Mouse (Mus musculus) heart, postnatal 0 days (tissue): Measurements from ENCODE around the gene Xpnpep1. TPM values are rescaled to one million over a fixed set of nuclear protein-coding genes. Genes with fewer than 3 reads are reported as not detected.

Source experiments
- ATAC-seq: fragments of 200-750 bp; cut with Nextera tagmentation; 2 replicates; pipeline ENCODE4 v1.8.0; 2017; ENCODE audit warnings: low read depth, moderate number of reproducible peaks, moderate library complexity; ENCODE audit not compliant: insufficient read depth
- DNase-seq: peaks from one replicate; pipeline ENCODE4 v3.0.0-alpha.2; 2016; ENCODE audit warnings: low spot score
- H3K27ac ChIP-seq: fragments of 300-500 bp; sonication (generic); 2 replicates; pipeline ENCODE4 v1.5.1; 2014; ENCODE audit warnings: low read depth, mild to moderate bottlenecking
- H3K27me3 ChIP-seq: fragments of 300-500 bp; sonication (generic); 2 replicates; pipeline ENCODE4 v1.6.1; 2014; ENCODE audit warnings: low read length, mixed read lengths; ENCODE audit not compliant: control insufficient read depth, insufficient read depth
- H3K36me3 ChIP-seq: fragments of 300-500 bp; sonication (generic); replicated peaks from 2 replicates; pipeline ENCODE4 v1.6.1; 2014; ENCODE audit warnings: low read length, mixed read lengths; ENCODE audit not compliant: control insufficient read depth, insufficient read depth
- H3K4me1 ChIP-seq: fragments of 300-500 bp; sonication (generic); 2 replicates; pipeline ENCODE4 v1.6.1; 2014; ENCODE audit warnings: antibody characterized with exemption; ENCODE audit not compliant: control insufficient read depth, insufficient read depth
- H3K4me2 ChIP-seq: fragments of 300-500 bp; sonication (generic); 2 replicates; pipeline ENCODE4 v1.6.1; 2014; ENCODE audit warnings: low read depth, mild to moderate bottlenecking, low read length, moderate library complexity
- H3K4me3 ChIP-seq: fragments of 300-500 bp; sonication (generic); 2 replicates; pipeline ENCODE4 v1.5.1; 2014; ENCODE audit warnings: low read depth, low read length
- H3K9ac ChIP-seq: fragments of 300-500 bp; sonication (generic); replicated peaks from 2 replicates; pipeline ENCODE4 v1.6.1; 2014; ENCODE audit warnings: low read depth, low read length, mixed read lengths
- H3K9me3 ChIP-seq: fragments of 300-500 bp; sonication (generic); replicated peaks from 2 replicates; pipeline ENCODE4 v1.6.1; 2016; ENCODE audit warnings: low read length; ENCODE audit not compliant: control insufficient read depth
- CTCF ChIP-seq: IDR thresholded peaks from 2 replicates; pipeline ENCODE4 v1.5.1; 2016; ENCODE audit warnings: antibody characterized with exemption, control low read depth, low read depth
- EP300 ChIP-seq: IDR thresholded peaks from 2 replicates; pipeline ENCODE4 v1.6.1; 2016; ENCODE audit warnings: antibody characterized with exemption, low read depth
- WGBS: fragments of 180-500 bp; shearing (Covaris S2); extraction: QIAGEN DNeasy Blood & Tissue Kit; methylation state at CpG from one replicate; pipeline ENCODE4 v1.1.7; 2014; 5-methylcytosine and 5-hydroxymethylcytosine counted together
- polyA plus RNA-seq: library from polyadenylated mRNA; unstranded; fragments of >200 nt; fragmentation: Nextera tagmentation; extraction: Ambion mirVana; gene quantifications from 2 replicates; pipeline ENCODE4 v1.2.1, GENCODE M21; 2015
- total RNA-seq: library from RNA; depleted of rRNA; stranded (reverse); fragments of >200 nt; gene quantifications from 2 replicates; pipeline ENCODE4 v1.2.3, GENCODE M21; 2014; ENCODE audit warnings: low replicate concordance

The Xpnpep1 gene
- total and polyA plus RNA-seq, 2 experiments from 2014 or later = 107 to 119 TPM

DNA sequence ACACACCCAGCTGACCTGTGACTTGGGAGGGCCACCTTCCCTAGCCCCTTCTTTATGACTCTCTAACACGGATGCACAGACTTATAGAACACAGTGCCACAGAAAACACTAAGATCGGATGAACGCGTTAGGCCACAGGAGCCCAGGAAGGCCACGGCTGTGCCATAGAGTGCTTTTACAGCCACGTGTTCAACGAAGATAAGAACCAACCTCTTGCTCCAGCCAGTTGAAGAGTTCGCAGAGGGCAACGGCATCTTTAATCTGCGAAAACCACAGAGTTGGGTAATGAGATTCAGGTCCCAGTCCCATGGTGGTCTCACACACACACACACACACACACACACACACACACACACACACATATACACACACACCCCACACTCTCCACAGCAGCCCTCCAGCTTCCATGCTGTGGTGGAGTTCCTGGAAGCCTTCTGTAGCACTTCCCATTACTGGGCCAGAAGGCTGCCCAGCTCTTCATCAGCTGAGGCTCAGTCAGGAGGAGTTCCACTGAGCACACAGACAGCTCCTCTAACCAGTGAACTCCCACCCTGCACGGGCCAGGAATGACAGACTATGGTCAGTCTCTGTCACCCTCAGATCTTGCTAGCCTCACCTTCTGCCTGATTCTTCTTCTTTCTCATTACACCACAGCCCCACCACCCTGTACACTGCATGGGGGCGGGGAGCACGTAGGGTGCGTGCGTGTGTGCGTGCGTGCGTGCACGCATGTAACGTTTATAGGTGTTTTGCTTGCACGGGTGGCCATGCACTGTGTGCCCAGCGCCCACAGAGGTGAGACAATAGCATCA, 36.3 kb downstream of the Xpnpep1 start:
- Histone ChIP-seq H3K36me3 (peaks cover 87% of the 10 kb centered on the region), H3K27me3 (no peaks in the 10 kb centered on the region), H3K4me3 (no peak overlapping the region), H3K4me2 (no peak overlapping the region), H3K9me3 (no peaks in the 10 kb centered on the region), H3K27ac (no peak overlapping the region), H3K4me1 (peaks cover 21% of the 10 kb centered on the region), H3K9ac (no peak overlapping the region)
- no peak for ATAC-seq
- WGBS = 85% methylated on average over 22 of the region's 22 CpGs
- no peak for TF ChIP-seq EP300
- no peak for TF ChIP-seq CTCF
- no peak for DNase-seq

DNA sequence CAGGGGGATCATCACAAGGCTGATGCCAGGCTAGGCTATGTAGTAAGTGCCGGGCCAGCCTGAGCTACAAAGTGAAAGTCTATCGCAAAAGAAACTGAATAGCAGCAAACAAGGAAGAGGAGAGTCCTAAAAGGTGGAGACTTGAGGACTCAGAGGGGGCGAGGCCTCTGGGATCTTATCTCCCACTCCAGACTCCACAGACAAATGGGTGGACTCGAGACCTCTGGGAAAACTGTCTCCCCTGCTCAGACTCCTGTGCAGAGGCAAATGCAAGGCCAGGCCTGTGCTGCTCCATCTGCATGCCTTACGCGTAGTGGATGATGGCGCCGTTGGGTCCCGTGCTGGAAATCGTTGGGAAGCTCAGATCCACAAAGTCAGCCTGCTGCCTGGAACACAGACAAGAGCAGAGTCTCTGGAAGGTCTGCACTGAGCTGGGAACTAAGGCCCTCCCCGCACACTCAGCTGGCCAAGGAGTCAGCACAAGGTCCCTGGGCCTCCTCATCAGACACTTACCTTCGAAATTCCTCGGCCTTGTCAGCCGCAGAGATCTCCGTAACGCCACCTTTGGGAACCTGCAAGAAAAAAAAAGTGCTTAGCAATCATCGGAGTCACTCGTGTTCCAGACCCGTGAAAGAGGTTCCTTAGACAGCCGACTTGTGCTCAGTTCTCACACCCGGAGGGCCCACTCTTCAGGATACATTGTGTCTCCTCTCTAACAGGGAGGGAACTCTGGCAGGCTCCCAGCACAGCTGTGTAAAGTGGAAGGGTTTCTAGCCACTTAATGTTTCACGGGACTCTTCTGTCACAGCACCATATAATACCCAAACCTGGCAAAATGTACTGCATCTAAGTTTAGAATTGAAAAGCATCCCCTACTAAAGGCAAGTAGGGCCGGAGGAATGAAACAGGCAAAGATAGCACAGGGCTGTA, 37.6 kb downstream of the Xpnpep1 start:
- Histone ChIP-seq H3K4me3 (no peak overlapping the region), H3K27ac (0 out of 2 replicates have a peak overlapping the region, but pooled peaks have one; percentile 18), H3K9me3 (no peaks in the 10 kb centered on the region), H3K4me1 (peaks cover 10% of the 10 kb centered on the region; the same call in 1 of the 2 replicates), H3K9ac (no peak overlapping the region), H3K4me2 (no peak overlapping the region), H3K36me3 (peaks cover 100% of the 10 kb centered on the region), H3K27me3 (no peaks in the 10 kb centered on the region)
- WGBS = 75% methylated on average over 23 of the region's 23 CpGs
- DNase-seq (no peak), ATAC-seq (0 out of 2 replicates have a peak, but pooled peaks have one; percentile 31)
- TF ChIP-seq EP300 (no peak), CTCF (no peak)

- peaks cover 62% of the 10 kb centered on the region for H3K36me3 ChIP-seq
- DNase-seq = peak; percentile 63
- WGBS = 58% methylated on average over 11 of the region's 11 CpGs
These were observed 47.1 kb downstream of the Xpnpep1 start for GRCm38 (mm10) chr19:52992880-52993440.

DNA sequence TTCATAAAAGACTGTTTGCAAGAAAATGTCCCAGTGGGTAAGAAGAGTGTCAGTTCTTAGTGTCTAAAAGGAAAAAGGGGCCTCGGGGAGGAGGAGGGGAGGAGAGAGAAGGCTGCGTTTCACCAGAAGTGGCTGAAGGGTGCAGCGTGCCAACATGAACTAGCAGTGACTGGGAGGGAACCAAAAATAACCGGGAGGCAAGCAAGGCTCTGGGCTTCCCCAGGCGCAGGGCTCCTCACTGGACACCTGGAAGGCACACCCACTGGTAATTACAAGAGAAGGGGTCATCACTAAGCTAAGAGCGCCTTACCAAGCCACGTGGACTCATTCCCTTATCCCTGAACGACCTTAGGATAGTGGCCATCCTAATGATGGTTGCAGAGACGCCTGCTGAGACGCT, 48.1 kb downstream of the Xpnpep1 start:
- peaks cover 52% of the 10 kb centered on the region for H3K36me3 ChIP-seq
- DNase-seq (no peak), ATAC-seq (peak; percentile 58; the same call in 1 of the 2 replicates)
- no peaks in the 10 kb centered on the region for H3K27me3 ChIP-seq
- H3K27ac ChIP-seq = no peak overlapping the region
- WGBS = 60% methylated on average over 10 of the region's 10 CpGs
- no peak for TF ChIP-seq CTCF
- no peak for TF ChIP-seq EP300
- no peak overlapping the region for H3K9ac ChIP-seq
- H3K4me3 ChIP-seq = no peak overlapping the region
- no peak overlapping the region for H3K4me2 ChIP-seq
- H3K9me3 ChIP-seq = no peaks in the 10 kb centered on the region
- 0 out of 2 replicates have a peak, but pooled peaks cover 4% of the 10 kb centered on the region for H3K4me1 ChIP-seq

More at GRCm38 (mm10) chr19:52992880-52993440, 47.1 kb downstream of the Xpnpep1 start:
- no peaks in the 10 kb centered on the region for H3K27me3 ChIP-seq
- H3K9me3 ChIP-seq = no peaks in the 10 kb centered on the region
- ATAC-seq = peak; percentile 77
- no peak overlapping the region for H3K27ac ChIP-seq
- H3K4me3 ChIP-seq = no peak overlapping the region
- H3K4me1 ChIP-seq = 0 out of 2 replicates have a peak, but pooled peaks cover 4% of the 10 kb centered on the region
- no peak overlapping the region for H3K4me2 ChIP-seq
- no peak overlapping the region for H3K9ac ChIP-seq
- TF ChIP-seq CTCF = peak; percentile 79
- no peak for TF ChIP-seq EP300
